Mouse (Mus musculus): ENCODE data around the gene BC107364. TPM values are rescaled to one million over a fixed set of nuclear protein-coding genes. Genes with fewer than 3 reads are reported as not detected.
"Not testable (repeated sequence)": the region's sequence is repeated elsewhere in the genome, so short reads cannot be mapped to it uniquely, and the experiment has no call there.

Gene BC107364
- polyA plus RNA-seq, 1 experiment from 2014 or later: not detected

DNA sequence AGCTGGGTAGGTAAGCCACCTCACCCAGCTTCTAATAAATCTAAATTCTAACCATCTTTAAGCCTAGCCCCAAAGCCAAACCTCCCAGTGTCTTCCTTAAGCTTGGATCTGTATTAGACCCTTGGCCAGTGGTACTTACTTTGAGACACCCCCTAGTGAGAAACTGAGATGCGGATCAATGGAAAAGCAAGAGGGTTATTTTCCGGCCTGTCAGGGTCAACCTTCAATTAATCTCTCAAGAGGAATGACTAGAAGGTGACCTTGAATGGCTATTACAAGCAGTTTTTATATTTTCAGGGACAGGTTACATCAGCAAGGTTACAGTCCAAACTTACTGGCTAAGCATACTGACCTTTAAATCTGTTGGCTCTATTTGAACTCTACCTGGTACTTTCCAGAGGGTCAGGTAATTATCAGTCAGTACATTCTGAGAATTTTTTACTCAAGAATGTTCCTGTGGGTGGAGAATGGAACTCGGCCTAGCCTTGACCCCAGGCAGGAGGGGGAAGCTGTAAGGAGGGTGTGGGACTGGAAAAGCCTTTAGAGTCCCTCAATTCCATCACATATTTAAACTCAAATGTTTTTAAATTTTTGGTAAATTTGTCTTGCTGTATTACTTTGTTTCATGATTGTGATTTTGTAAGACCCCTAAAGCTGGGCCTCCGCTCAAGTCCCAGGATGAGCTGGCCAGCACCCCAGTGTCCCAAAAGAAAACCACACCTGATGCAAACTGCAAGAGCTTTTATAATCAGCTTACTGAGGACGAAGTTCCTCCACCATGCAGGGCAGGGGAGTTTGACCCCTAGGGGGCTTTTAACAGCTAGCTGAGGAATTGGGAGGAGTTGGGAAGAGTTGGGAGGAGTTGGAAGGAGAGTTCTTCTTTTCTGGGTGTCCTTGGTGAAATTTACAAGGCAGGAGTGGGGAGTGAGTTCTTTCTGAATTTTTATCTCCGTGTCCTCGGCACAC is 34.0 kb downstream of the BC107364 start:
- Histone ChIP-seq H3K27me3 (peaks cover 20% of the 10 kb centered on the region), H3K4me1 (peaks cover 14% of the 10 kb centered on the region), H3K27ac (no peak overlapping the region), H3K9ac (no peak overlapping the region), H3K4me3 (replicated peaks) (no peak overlapping the region), H3K4me2 (no peak overlapping the region), H3K9me3 (replicated peaks) (no peaks in the 10 kb centered on the region), H3K36me3 (no peaks in the 10 kb centered on the region)
- 70% methylated on average over 7 of the region's 7 CpGs for WGBS
- no peak for ATAC-seq (replicated peaks; ENCODE audit: low FRiP score)

GRCm38 (mm10) chr3:96416595-96416994 is 35.5 kb downstream of the BC107364 start:
- Histone ChIP-seq H3K9me3 (replicated peaks) (no peaks in the 10 kb centered on the region), H3K4me3 (replicated peaks) (no peak overlapping the region), H3K4me2 (no peak overlapping the region), H3K9ac (no peak overlapping the region), H3K36me3 (no peaks in the 10 kb centered on the region), H3K4me1 (peaks cover 14% of the 10 kb centered on the region), H3K27me3 (peaks cover 5% of the 10 kb centered on the region), H3K27ac (no peak overlapping the region)
- no peak for ATAC-seq (replicated peaks; ENCODE audit: low FRiP score)
- 95% methylated on average over 6 of the region's 6 CpGs for WGBS

DNA sequence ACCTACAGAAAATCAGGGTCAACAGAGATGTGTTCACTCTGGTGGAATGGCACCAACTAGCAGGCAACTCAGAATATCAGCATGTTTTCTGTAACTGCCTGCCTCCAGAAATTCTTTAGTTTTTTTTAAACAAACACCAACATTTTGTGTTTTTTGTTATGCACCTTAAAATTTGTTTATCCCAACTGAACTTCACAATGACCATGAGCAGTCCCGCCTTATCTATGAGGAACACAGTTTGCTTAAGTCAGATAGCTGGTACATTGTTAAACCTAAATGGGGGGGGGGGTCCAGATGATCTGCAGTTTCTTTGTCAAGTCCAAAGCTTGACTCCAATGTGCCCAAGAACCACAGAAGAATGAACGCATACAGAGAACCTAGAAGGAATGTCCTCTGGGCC is 36.0 kb downstream of the BC107364 start:
- Histone ChIP-seq H3K36me3 (no peaks in the 10 kb centered on the region), H3K9me3 (replicated peaks) (no peaks in the 10 kb centered on the region), H3K27me3 (peaks cover 8% of the 10 kb centered on the region), H3K4me1 (peaks cover 14% of the 10 kb centered on the region), H3K4me2 (no peak overlapping the region), H3K4me3 (replicated peaks) (no peak overlapping the region), H3K27ac (no peak overlapping the region), H3K9ac (no peak overlapping the region)
- 96% methylated on average over 2 of the region's 2 CpGs for WGBS
- no peak for ATAC-seq (replicated peaks; ENCODE audit: low FRiP score)

GRCm38 (mm10) chr3:96414951-96415327 is 37.2 kb downstream of the BC107364 start:
- Histone ChIP-seq H3K4me3 (replicated peaks) (peak overlapping the region; percentile 74), H3K27me3 (peaks cover 16% of the 10 kb centered on the region), H3K27ac (no peak overlapping the region), H3K9me3 (replicated peaks) (no peaks in the 10 kb centered on the region), H3K4me1 (peaks cover 15% of the 10 kb centered on the region), H3K36me3 (no peaks in the 10 kb centered on the region), H3K4me2 (peak overlapping the region; percentile 86), H3K9ac (no peak overlapping the region)
- ATAC-seq (replicated peaks; ENCODE audit: low FRiP score): no peak; the same call in 1 of the 2 replicates
- 41% methylated on average over 7 of the region's 7 CpGs for WGBS

DNA sequence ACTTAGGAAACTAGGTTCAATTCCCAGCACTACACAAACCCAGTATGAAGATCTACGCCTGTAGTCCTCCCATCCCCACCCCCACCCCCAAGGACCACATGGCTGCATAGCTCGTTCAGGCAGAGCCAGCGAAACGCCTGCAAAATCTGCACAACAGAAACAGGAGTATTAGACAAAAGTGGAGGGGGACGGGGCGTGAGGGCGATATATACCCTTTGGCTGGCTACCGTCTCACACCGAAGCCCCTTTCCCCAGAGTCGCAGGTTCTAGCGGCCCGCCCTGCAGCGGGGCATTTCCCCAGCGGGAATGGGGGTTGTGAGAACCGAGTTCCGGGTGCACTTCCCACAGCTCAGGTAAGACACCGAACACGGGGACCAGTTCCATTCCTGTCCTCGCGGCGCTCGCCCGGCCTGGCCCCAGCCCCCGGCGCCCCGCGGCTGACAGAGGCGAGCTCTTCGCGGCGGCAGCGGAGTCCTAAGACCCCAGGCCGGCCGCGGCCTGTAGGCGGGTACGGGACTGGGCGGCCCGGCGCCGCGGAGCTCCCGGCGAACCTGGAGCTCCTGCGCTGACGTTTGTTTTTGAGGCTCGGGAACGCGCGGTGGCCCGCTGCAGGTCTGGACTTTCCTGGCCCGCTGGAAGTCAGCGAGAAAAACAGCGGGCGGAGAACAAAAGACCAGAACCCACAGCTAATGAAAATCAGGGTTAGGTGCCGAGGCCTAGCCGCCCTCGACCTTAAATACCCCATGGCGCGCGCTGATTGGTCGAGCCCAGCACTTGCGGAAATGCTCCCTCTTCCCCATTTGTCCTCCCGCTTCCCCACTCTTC is 37.8 kb downstream of the BC107364 start:
- no peaks in the 10 kb centered on the region for H3K9me3 ChIP-seq (replicated peaks)
- peaks cover 21% of the 10 kb centered on the region for H3K4me1 ChIP-seq
- H3K27me3 ChIP-seq: peaks cover 22% of the 10 kb centered on the region
- ATAC-seq (replicated peaks; ENCODE audit: low FRiP score): peak; percentile 85
- H3K4me2 ChIP-seq: peak overlapping the region; percentile 86
- under 1% methylated on average over 64 of the region's 64 CpGs for WGBS
- peak overlapping the region; percentile 74 for H3K4me3 ChIP-seq (replicated peaks)
- H3K36me3 ChIP-seq: no peaks in the 10 kb centered on the region
- peak overlapping the region; percentile 91 for H3K27ac ChIP-seq
- H3K9ac ChIP-seq: peak overlapping the region; percentile 93

DNA sequence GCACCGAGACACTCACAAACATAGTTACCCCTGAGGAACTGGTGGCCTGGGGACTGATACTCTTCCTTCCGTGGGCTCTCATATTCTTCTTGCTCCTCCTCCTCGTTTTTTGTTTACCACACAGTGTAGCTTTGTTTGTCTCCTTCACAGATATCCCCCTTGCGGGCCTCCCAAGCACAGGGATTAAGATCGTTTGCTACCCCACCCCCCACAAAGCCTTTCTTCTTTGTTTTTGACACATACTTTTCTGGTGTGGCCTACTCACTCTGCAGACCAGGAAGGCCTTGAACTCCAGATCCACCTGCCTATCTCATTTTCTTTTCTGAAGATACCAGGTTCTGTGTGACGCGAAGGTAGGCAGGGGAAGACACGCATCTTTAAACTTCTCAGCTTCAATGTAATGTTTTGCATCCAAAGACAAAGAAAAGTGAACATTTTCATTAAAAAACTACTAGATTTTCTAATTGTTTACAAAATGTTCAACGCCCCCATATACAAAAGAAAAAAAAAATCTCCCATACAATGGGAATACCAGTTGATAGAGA is 38.5 kb downstream of the BC107364 start:
- Histone ChIP-seq H3K9me3 (replicated peaks) (no peaks in the 10 kb centered on the region), H3K27me3 (peaks cover 29% of the 10 kb centered on the region), H3K4me1 (peaks cover 24% of the 10 kb centered on the region), H3K9ac (no peak overlapping the region; the same call in 1 of the 2 replicates), H3K36me3 (no peaks in the 10 kb centered on the region), H3K4me3 (replicated peaks) (peak overlapping the region; percentile 74), H3K4me2 (peak overlapping the region; percentile 86), H3K27ac (no peak overlapping the region)
- no peak for ATAC-seq (replicated peaks; ENCODE audit: low FRiP score)
- 65% methylated on average over 9 of the region's 9 CpGs for WGBS

GRCm38 (mm10) chr3:96411821-96412220 is 40.3 kb downstream of the BC107364 start:
- H3K9ac ChIP-seq: no peak overlapping the region
- H3K27me3 ChIP-seq: peaks cover 45% of the 10 kb centered on the region
- no peak overlapping the region for H3K4me2 ChIP-seq
- ATAC-seq (replicated peaks; ENCODE audit: low FRiP score): no peak
- no peaks in the 10 kb centered on the region for H3K36me3 ChIP-seq
- 86% methylated on average over 3 of the region's 3 CpGs for WGBS
- H3K27ac ChIP-seq: no peak overlapping the region
- no peak overlapping the region for H3K4me3 ChIP-seq (replicated peaks)
- H3K4me1 ChIP-seq: peaks cover 24% of the 10 kb centered on the region
- no peaks in the 10 kb centered on the region for H3K9me3 ChIP-seq (replicated peaks)

- ATAC-seq (replicated peaks; ENCODE audit: low FRiP score): no peak
- no peak overlapping the region for H3K27ac ChIP-seq
- 0 out of 2 replicates have a peak, but pooled peaks cover 3% of the 10 kb centered on the region for H3K9me3 ChIP-seq (replicated peaks)
- H3K27me3 ChIP-seq: peaks cover 53% of the 10 kb centered on the region
- no peaks in the 10 kb centered on the region for H3K36me3 ChIP-seq
- H3K9ac ChIP-seq: no peak overlapping the region
- peaks cover 24% of the 10 kb centered on the region for H3K4me1 ChIP-seq
- 89% methylated on average over 5 of the region's 5 CpGs for WGBS
- H3K4me3 ChIP-seq (replicated peaks): no peak overlapping the region
- no peak overlapping the region for H3K4me2 ChIP-seq
Measured at GRCm38 (mm10) chr3:96410966-96411365, 41.1 kb downstream of the BC107364 start.

GRCm38 (mm10) chr3:96409701-96410246 is 42.3 kb downstream of the BC107364 start:
- H3K9ac ChIP-seq: no peak overlapping the region
- 3% methylated on average over 31 of the region's 31 CpGs for WGBS
- peak overlapping the region; percentile 26 for H3K4me3 ChIP-seq (replicated peaks)
- peak; percentile 47; the same call in 1 of the 2 replicates for ATAC-seq (replicated peaks; ENCODE audit: low FRiP score)
- H3K9me3 ChIP-seq (replicated peaks): 0 out of 2 replicates have a peak, but pooled peaks cover 4% of the 10 kb centered on the region
- H3K27ac ChIP-seq: no peak overlapping the region
- H3K4me1 ChIP-seq: peaks cover 22% of the 10 kb centered on the region
- peak overlapping the region; percentile 48 for H3K4me2 ChIP-seq
- no peaks in the 10 kb centered on the region for H3K36me3 ChIP-seq
- H3K27me3 ChIP-seq: peaks cover 65% of the 10 kb centered on the region

DNA sequence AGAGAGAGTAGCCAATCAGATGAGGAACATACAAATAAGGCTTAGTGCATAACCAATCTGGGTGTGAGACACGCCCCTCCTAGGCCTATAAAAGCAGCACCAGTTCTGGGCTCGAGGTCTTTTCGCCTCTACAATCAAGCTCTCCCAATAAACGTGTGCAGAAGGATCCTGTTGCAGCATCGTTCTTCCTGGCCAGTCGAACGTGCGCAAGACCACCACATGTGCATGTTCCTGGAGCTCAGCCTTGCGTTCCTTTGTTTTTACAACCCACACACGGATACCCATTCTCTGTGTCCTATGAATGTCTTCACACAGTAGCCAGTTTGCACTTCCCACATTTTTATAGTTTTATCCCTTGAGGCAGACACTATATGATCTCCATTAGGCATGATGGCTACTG is 44.0 kb downstream of the BC107364 start:
- H3K4me2 ChIP-seq; H3K4me3 ChIP-seq (replicated peaks); H3K9me3 ChIP-seq (replicated peaks); H3K27ac ChIP-seq; H3K9ac ChIP-seq; ATAC-seq (replicated peaks; ENCODE audit: low FRiP score); H3K36me3 ChIP-seq: not testable (repeated sequence)
- Histone ChIP-seq H3K27me3 (peaks cover 81% of the 10 kb centered on the region), H3K4me1 (peaks cover 17% of the 10 kb centered on the region)
- 92% methylated on average over 10 of the region's 10 CpGs for WGBS

DNA sequence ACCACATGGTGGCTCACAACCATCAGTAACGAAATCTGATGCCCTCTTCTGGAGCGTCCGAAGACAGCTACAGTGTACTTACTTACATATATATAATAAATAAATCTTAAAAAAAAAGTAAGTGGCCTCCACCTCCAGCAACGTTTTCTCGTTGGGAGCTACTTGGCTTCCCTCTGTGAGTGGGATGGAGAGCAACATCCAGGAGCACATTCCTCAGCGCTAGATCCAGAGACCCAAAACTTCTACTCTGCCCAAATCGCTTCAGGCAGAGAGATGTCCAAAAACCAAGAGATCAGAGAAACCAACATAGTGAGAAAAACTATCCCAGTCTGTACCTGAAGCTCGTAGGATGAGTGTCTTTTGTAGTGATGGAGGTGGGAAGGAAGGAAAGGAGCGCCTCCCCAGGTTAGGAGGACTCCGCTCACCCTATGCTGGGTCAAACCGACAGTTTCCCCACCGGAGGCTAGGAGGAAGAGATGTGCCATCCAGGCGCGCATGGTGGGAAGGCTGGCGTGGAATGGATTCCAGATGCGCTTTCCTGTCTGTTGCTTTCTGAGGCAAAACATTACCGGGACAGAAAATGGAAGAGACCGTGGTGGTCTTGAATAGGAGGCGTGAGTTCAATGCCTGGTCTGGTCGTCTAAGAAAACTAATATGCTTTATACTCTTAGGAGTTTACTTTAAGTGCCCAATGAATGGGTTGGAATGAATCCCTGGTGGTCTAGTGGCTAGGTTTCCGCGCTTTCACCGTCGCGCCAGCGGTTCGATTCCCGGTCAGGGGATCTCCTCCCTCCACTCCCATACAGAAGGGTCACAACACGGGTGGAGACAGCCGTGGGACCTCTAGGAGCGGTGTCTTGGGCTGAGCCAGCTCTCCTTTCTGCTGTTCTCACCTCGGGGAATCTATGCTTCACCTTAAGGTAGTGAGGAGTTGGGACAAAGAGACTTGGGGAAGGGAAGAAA is 46.3 kb downstream of the BC107364 start:
- Histone ChIP-seq H3K9ac (no peak overlapping the region), H3K27ac (no peak overlapping the region), H3K9me3 (replicated peaks) (0 out of 2 replicates have a peak, but pooled peaks cover 4% of the 10 kb centered on the region), H3K4me3 (replicated peaks) (no peak overlapping the region), H3K4me1 (peaks cover 26% of the 10 kb centered on the region), H3K4me2 (no peak overlapping the region), H3K36me3 (no peaks in the 10 kb centered on the region), H3K27me3 (peaks cover 95% of the 10 kb centered on the region)
- ATAC-seq (replicated peaks; ENCODE audit: low FRiP score): no peak
- 61% methylated on average over 32 of the region's 32 CpGs for WGBS
